Mouse (Mus musculus) embryo, embryonic 11 days (tissue): ENCODE measurements at regions not wholly inside any gene's neighbourhood (a gene's known extent, or its start where the extent isn't known, plus 50 kb on each side); places are given as distances from the start of the nearest gene placed in this dataset.
"Not testable (repeated sequence)": the region's sequence is repeated elsewhere in the genome, so short reads cannot be mapped to it uniquely, and the experiment has no call there.

ENCODE experiments used
- DNase-seq: peaks from one replicate; pipeline ENCODE4 v3.0.0-alpha.2; 2015

GRCm38 (mm10) chr16:76507191-76507746, 133.6 kb upstream of the Nrip1 start:
- no peak for DNase-seq

GRCm38 (mm10) chr16:76506240-76506639, 132.6 kb upstream of the Nrip1 start:
- no peak for DNase-seq

- no peak for DNase-seq
Measured at GRCm38 (mm10) chr16:76499686-76500400, 126.2 kb upstream of the Nrip1 start.

- no peak for DNase-seq
Measured at GRCm38 (mm10) chr16:76498233-76498632, 124.6 kb upstream of the Nrip1 start.

GRCm38 (mm10) chr16:76497041-76497808, 123.6 kb upstream of the Nrip1 start:
- no peak for DNase-seq

GRCm38 (mm10) chr16:76483419-76483818, 109.8 kb upstream of the Nrip1 start:
- DNase-seq: no peak

GRCm38 (mm10) chr16:76481966-76482365, 108.3 kb upstream of the Nrip1 start:
- no peak for DNase-seq

- DNase-seq: no peak
Measured at GRCm38 (mm10) chr16:76477474-76477873, 103.8 kb upstream of the Nrip1 start.

GRCm38 (mm10) chr16:76474481-76474880, 100.9 kb upstream of the Nrip1 start:
- DNase-seq: no peak

- DNase-seq: no peak
Measured at GRCm38 (mm10) chr16:76472386-76472785, 98.8 kb upstream of the Nrip1 start.

- no peak for DNase-seq
Measured at GRCm38 (mm10) chr16:76471081-76471480, 97.5 kb upstream of the Nrip1 start.

GRCm38 (mm10) chr16:76459521-76459920, 85.9 kb upstream of the Nrip1 start:
- DNase-seq: no peak

GRCm38 (mm10) chr16:76456300-76456599, 82.6 kb upstream of the Nrip1 start:
- not testable (repeated sequence) for DNase-seq

- DNase-seq: no peak
Measured at GRCm38 (mm10) chr16:76455499-76456299, 82.1 kb upstream of the Nrip1 start.

GRCm38 (mm10) chr16:76454741-76455465, 81.3 kb upstream of the Nrip1 start:
- no peak for DNase-seq

GRCm38 (mm10) chr16:76453457-76454200, 80.0 kb upstream of the Nrip1 start:
- peak; percentile 83 for DNase-seq

GRCm38 (mm10) chr16:76448773-76449172, 75.1 kb upstream of the Nrip1 start:
- DNase-seq: no peak

- DNase-seq: no peak
Measured at GRCm38 (mm10) chr16:76447033-76447432, 73.4 kb upstream of the Nrip1 start.

GRCm38 (mm10) chr16:76444668-76445067, 71.0 kb upstream of the Nrip1 start:
- no peak for DNase-seq

GRCm38 (mm10) chr16:76442635-76443034, 69.0 kb upstream of the Nrip1 start:
- DNase-seq: no peak

- no peak for DNase-seq
Measured at GRCm38 (mm10) chr16:76441803-76442448, 68.3 kb upstream of the Nrip1 start.
